Mouse (Mus musculus): ENCODE results near the gene Papola.

Papola gene

DNA sequence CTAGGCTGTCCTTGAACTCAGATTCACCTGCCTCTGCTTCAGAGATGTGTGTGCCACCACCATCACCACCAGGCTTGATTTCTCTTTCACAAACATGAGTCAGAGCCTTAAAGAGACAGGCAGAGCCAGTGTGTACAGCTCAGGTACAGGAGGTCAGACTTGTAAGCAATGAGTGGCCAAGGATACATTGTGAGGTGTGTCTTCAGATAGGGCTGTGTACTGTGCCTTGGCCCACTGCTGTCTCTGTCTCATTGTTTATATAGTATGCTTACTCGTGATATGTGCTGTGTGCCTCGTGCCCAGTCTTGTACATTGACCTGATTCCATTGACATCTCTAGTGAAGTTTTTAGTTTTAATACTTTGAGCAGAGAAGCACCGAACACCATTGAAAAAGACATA, 21.3 kb downstream of the Papola start:
- DNase-seq (ENCODE audit: low read depth, low spot score) = no peak

- DNase-seq (ENCODE audit: low read depth, low spot score) = no peak
These were observed 21.7 kb downstream of the Papola start for GRCm38 (mm10) chr12:105806205-105806604.

GRCm38 (mm10) chr12:105807416-105807815, 22.9 kb downstream of the Papola start:
- DNase-seq (ENCODE audit: low read depth, low spot score) = no peak

- DNase-seq (ENCODE audit: low read depth, low spot score) = no peak
These were observed 24.5 kb downstream of the Papola start for GRCm38 (mm10) chr12:105808945-105809344.

DNA sequence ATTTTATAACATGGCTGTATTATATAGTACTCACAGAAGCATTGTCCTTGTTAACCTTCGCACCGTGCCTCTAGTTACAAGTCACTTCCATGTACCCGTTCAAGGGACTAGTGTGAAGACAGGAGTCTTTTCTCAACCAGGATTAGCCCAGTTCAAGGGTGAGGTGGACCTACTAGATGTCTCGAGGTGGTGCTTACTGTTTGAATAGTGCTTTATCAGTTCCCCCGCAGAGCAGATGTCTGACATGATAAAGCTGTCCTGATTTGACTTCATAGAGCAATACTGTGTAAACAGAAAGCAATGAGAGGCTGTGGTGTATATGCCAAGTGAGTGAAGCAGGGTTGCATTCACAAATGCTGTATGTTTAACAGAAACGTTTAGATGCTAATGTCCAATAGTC, 26.1 kb downstream of the Papola start:
- DNase-seq (ENCODE audit: low read depth, low spot score) = no peak

- DNase-seq (ENCODE audit: low read depth, low spot score) = no peak
These were observed 29.5 kb downstream of the Papola start for GRCm38 (mm10) chr12:105813957-105814356.

DNA sequence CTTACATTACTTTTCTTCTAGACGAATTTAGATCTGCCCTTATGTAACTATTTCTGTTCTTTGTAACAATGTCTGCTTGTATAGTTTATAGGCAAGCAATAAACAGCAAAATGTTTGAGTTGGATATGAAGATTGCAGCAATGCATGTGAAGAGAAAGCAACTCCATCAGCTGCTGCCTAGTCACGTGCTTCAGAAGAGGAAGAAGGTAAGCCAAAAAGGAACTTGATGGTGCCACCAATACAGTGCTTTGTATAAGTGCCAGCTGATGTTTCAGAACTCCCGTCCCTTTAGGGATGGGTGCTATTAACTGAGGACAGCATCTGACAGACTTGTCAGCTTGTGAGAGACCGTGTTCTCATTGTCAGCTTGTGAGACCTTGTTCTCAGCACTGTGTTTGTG, 39.0 kb downstream of the Papola start:
- DNase-seq (ENCODE audit: low read depth, low spot score) = no peak

DNA sequence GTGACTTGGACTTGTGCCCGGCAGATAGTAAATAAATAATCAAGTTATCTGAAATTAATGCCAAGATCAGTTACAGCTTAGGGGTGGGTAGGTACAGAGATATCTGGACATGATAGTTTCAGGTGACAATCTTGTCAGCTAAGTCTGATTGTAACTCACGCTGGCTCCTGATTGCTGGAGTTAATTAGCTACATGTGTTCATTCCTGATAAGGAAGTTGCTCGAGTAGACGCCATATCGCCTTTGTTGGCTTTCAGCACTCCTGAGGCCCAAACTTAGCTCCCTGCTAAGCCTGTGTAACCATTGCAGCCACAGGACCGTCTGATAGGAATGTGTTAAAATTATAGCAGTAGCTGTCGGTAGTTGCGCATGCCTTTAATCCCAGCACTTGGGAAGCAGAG, 40.2 kb downstream of the Papola start:
- DNase-seq (ENCODE audit: low read depth, low spot score) = no peak

DNA sequence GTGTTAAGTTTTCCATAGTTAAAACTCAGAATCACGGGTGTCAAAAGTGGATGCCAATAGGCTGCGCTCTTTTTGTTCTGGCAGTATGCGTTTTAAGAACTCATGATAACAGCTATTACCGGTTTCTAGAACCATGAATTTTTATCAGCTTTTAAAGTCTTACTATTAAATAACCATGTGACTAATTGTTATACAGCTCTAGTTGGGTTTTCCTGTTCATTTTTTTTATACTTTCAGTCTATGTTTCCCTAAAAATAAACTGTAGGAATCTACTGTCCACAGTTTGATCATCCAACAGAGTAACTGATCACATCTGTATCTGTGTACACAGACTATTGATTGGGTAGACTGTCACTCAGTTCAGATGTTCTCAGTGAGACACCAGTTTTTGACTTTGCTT, 40.8 kb downstream of the Papola start:
- DNase-seq (ENCODE audit: low read depth, low spot score) = no peak

GRCm38 (mm10) chr12:105832541-105832940, 48.0 kb downstream of the Papola start:
- DNase-seq (ENCODE audit: low read depth, low spot score) = no peak

GRCm38 (mm10) chr12:105834926-105835325, 50.4 kb downstream of the Papola start:
- DNase-seq (ENCODE audit: low read depth, low spot score) = no peak

DNA sequence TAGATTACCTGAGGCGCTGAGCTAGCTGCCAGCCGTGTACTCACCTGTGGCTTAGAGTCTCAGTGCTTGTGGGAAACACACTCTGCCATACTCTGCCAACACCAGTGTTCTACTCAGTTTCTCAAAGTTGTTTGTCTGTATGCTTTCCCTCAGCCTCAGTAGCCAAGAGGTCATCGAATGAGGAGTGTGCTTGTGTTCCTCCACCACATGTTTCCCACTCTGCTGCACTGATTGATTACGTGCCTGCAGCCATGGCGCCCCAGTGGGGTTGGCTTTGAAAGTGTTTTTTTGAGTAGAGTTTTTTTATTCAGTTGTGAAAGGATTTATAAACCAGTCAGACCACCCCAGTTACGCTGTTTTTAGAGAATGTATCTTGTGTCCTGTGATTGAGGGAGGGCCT, 51.1 kb downstream of the Papola start:
- no peak for DNase-seq (ENCODE audit: low read depth, low spot score)

DNA sequence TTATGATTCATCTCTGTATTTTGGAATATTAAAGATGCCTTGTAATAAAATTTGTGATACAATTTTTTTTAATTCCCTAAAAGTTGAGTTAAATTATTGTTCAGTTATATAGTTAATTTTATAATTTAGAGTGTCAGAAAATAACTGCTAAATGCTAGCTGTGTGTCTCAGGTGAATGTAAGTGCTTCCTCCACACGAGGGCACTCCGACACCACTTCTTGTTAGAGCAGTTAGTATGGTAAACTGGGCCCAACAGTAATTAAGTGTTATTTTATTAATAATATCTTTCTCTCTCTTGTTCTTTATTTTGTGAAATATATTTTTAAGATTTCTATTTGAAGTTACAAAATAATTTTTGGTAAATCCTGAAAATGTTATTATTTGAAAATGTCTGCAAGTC, 51.7 kb downstream of the Papola start:
- peak; percentile 60 for DNase-seq (ENCODE audit: low read depth, low spot score)

DNA sequence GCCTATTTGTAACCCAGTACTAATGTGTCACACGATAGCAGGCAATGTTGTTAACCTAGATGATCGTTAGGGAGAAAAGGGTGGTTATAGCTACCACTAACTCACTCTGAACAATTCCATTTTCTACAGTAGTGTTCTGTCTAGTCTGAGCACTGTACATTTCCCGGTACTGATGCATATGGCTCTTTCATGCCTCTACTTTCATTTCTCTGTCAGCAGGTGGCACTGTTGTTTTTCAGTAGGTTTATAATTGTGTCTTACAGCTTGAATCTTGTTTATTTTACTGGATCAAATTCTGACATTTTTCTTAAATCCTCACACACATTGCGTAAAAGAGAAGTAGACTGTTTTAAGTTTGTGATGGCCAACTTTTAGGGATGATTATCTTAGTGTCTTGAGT, 54.6 kb downstream of the Papola start:
- peak; percentile 51 for DNase-seq (ENCODE audit: low read depth, low spot score)

DNA sequence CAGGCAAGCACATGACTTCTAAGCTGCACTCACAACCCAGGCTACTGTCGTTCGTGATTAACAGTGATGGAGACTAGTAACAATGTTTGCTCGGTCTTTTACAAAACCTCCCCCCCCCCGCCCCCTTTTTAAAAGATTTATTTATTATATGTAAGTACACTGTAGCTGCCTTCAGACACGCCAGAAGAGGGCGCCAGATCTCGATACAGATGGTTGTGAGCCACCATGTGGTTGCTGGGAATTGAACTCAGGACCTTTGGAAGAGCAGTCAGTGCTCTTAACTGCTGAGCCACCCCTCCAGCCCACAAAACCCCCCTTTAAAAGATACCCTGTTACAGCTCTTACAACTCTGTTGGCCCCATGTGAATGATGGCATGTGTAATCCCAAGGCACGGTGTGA, 56.1 kb downstream of the Papola start:
- DNase-seq (ENCODE audit: low read depth, low spot score) = peak; percentile 40

DNA sequence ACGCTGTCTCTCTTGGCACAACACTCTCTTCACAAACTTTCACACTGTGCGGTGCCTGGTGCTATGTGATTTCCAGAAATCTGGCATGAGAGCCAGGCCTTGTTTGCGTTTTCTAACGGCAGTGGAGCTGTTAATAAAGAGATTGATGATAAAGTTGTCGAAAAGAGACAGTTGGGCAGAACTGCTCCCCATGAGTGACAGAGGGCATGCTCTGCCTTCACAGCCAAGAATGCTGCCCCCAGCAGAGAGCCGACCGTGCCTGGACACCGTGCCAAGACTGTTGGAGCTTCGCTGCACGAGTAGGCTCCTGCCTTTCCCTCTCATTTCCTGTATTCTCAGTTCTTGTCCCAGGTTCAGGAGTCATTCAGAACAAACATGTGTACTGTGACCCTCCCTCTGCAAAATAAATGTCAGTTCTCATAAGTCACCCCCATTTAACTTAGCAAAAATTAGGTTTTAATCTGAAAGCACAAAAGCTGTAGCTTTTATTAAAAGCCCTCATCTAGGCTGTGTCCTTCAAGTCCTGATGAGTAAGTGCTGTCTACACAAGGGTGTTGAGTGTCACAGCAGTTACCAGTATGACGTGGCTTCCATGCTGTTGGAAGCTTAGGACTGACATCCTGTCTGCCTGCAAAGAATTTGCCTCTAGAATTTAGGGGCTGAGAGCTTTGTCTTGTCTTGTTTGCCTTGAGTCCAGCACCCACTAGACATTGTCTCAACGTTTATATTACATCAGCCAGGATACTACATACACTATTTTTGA, 58.9 kb downstream of the Papola start:
- no peak for DNase-seq (ENCODE audit: low read depth, low spot score)

DNA sequence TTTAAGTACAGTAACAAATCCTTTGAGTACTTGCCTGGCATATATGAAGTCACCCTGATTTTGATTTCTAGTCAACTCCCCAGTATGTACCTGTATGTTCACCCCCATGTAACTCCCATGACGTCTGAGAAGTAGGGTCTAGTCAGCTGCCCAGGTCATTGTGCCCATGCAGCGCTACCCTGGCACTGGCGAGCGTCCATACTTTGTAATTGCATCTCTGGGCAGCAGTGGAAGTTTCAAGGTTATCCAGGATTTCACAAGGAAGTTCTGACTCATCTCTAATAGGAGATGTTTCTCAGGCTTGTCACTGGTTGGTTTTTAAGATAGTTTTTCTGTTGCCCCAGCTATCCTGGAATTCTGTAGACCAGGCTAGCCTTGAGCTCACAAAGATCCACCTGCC, 59.9 kb downstream of the Papola start:
- DNase-seq (ENCODE audit: low read depth, low spot score) = no peak

DNA sequence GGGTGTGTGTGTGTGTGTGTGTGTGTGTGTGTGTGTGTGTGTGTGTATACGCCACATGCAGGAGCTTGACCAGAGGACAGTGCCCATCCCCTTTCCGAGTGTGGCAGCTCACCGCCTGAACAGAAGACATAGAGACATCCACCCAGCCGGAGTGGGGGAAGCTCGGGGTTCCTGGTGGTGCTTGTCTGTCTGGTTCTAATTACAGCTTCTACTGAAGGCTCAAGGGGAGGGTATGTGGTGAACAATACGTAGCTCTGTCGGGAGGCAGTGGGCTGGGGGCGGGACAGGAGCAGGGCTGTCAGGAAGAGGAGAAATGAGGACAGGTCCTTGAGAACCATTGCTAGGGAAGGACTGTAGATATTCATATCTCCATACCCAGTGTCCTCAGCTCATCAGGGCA, 64.6 kb downstream of the Papola start:
- no peak for DNase-seq (ENCODE audit: low read depth, low spot score)

- no peak for DNase-seq (ENCODE audit: low read depth, low spot score)
These were observed 66.2 kb downstream of the Papola start for GRCm38 (mm10) chr12:105850675-105851074.

DNA sequence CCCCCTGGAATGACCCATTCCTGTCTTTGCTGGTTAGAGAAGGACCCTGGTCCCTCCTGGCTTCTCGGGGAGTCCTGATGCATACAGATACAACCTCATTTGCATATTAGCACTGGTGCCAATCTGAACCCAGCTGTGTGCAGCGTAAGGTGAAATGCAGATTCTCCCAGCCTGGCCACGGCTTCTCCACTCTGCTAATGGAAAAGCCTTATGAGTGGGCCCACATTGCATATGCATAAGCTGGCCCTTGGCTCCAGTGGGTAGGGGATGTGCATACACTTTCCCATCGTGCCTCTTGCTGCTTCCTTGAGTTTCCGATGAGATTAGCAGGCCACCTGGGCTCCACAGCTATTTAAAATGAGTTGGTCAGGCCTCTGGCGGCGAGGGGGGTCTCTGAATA, 68.3 kb downstream of the Papola start:
- no peak for DNase-seq (ENCODE audit: low read depth, low spot score)

DNA sequence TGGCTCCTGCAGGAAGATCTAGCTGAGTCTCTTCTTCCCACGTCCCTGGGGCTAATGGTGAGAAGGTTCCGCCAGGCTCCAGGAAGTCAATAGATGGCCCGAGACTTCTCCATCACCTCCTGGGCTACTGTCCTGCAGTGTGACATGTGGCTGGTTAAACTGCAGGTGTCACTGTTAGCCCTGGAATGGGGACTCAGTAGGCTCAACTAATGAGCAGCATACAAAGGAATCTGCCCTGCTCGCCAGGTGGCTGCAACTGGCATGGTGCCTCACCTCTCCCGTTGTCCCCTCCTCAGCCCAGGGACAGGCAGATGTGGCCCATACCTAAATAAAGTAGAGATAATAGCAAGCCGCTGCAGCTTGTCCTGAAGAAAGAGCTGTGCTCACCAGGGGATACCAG, 70.1 kb downstream of the Papola start:
- peak; percentile 32 for DNase-seq (ENCODE audit: low read depth, low spot score)

DNA sequence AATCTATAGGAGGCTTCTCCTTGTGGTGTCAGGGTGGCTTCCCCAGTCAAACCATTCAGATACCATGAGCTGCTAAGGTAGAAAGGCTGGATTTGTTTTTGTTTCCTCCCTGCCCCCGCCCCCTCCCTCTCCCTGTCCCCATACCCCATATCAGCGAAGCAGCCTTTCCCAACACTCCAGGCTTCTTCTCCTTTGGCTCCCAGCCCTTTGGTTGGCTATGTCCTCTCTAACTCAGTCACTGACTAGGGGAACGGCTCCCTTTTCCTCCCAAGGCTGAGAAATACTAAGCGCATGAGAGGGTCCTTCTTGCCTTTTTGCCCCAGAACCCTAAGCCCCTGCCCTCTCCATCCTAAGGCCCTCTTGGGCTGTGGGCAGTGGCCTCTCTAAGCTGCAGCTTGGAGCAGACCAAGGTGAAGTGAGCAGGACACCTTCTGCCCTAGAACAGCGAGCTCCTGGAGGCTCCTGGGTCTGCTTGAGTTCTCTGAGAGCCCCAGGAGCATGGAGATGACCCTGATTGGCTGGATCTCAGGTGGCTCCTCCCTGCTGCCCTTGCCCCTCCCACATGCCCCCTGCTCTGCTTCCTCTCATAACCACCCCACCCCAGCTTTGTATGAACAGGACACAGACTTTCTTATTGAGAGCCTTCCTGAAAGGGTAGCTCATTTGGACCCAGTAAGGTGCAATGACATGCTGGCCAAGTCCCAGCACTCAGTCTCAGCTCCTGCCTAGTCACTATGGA, 73.6 kb downstream of the Papola start:
- DNase-seq (ENCODE audit: low read depth, low spot score) = no peak

DNA sequence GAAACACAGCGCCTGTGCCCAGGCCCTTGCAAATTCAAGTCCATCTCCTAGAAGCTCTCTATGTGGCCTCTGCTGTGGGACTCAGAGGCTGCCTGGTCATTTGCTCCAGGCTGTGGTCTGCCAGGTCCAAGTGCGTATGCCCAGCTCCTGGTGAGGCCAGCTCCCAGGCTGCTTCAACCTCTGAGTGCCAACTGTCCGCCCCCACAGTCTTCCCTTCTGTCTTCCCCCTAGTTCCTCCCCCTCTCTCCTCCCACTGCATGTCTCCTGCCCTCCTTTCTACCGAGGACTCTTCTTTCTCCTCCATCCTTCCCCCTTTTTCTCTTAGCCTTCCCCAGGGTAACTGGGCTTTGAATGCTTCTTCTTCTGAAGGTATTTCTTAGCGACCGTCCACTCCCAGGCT, 77.6 kb downstream of the Papola start:
- no peak for DNase-seq (ENCODE audit: low read depth, low spot score)

All from CD4-positive, CD25-positive, alpha-beta regulatory T cell, adult 2 months (primary cell).